7 mouse cellular contexts compared by ENCODE assay signal in the genomic region with DNA sequence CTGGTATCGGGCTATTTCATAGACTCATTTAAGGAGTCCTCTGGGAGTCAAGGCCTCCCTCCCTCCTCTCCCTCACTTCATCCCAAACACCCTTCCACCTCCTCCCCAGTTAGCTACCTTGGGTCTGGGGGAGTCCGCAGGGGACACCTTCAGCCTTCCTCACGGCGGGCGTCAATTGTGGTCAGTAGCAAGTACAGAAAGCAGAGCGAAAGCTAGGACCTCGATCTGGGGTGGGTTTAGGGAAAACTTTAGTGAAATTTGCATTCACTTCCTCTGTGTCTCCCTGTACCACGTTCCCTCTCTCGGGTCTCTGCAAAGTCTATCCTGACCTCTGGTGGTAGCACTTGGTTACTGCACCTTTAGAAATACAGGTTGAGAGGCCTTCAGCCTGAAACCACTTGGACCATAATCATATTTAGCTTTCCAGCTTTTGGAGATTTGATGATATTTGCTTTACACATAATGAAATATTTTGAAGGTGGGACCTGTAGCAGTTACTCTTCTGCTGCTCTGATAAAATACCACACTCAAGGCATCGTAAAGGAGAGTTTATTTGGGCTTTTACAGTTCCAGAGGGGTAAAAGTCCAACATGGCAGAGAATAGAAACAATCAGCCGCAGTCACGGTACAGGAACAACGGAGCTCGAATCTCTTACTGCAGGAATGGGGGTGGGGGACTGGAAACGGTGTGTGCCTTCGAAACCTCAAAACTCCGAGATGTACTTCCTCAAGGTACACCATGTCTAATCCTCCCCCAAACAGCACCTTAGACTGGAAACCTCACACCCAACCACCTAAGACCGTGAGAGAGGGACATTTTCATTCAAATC. TPM values are rescaled to one million over a fixed set of nuclear protein-coding genes. Genes with fewer than 3 reads are reported as not detected.
DNase-seq lines count a peak whose midpoint lies in the region; ATAC-seq lines count a peak whose summit lies in the region.

No protein-coding gene starts in this region.

- H3K9ac ChIP-seq in hindbrain, embryonic 15.5 days = no peak overlapping the region

- no peaks in the 10 kb centered on the region for H3K27me3 ChIP-seq in hindbrain, embryonic 15.5 days
- no peaks in the 10 kb centered on the region for H3K27me3 ChIP-seq in megakaryocyte, embryonic 14.5 days (replicated peaks)

- H3K27ac ChIP-seq in hindbrain, embryonic 15.5 days (replicated peaks) = no peak overlapping the region

- no peaks in the 10 kb centered on the region for H3K9me3 ChIP-seq in hindbrain, embryonic 15.5 days
- peaks cover 12% of the 10 kb centered on the region for H3K9me3 ChIP-seq in megakaryocyte, embryonic 14.5 days

- DNase-seq in WW6 (ENCODE audit: low read depth, low spot score) = peak; percentile 46
- DNase-seq in cerebellum, adult 9-10 months = peak; percentile 63
- DNase-seq in left cerebral cortex, adult 18-20 months (ENCODE audit: low spot score in 2 of 2) = peak; percentile 67 to 84
- DNase-seq in right cerebral cortex, postnatal 4 days = peak; percentile 62

- no peak overlapping the region for H3K4me3 ChIP-seq in hindbrain, embryonic 15.5 days
- peak overlapping the region; percentile 92 for H3K4me3 ChIP-seq in megakaryocyte, embryonic 14.5 days (replicated peaks)

- H3K4me2 ChIP-seq in hindbrain, embryonic 15.5 days = peak overlapping the region; percentile 50

- peaks cover 3% of the 10 kb centered on the region for H3K4me1 ChIP-seq in hindbrain, embryonic 15.5 days (replicated peaks)
- peaks cover 49% of the 10 kb centered on the region for H3K4me1 ChIP-seq in megakaryocyte, embryonic 14.5 days

- peak; percentile 90 for ATAC-seq in frontal cortex, adult (ENCODE audit: low TSS enrichment)
- ATAC-seq in hindbrain, embryonic 15.5 days (ENCODE audit: low FRiP score, low read depth) = peak; percentile 73

- 43% methylated on average over 18 of the region's 18 CpGs for WGBS in hindbrain, embryonic 15.5 days

- no peaks in the 10 kb centered on the region for H3K36me3 ChIP-seq in hindbrain, embryonic 15.5 days
- H3K36me3 ChIP-seq in megakaryocyte, embryonic 14.5 days (replicated peaks; ENCODE audit: low read length) = peaks cover 22% of the 10 kb centered on the region

RNA-seq across cellular contexts. Expression of gene A630001G21Rik, which starts 41.9 kb away (rescaled TPM):
- 0.61 and 0.79 TPM in 2 replicates for polyA plus RNA-seq in hindbrain, embryonic 15.5 days (2015; fragmentation: Nextera tagmentation; extraction: Ambion mirVana)
- under 1 TPM; 0.19 to 0.63 TPM for total RNA-seq in left cerebral cortex, adult 18-20 months (2021)
- 5.2 TPM in 1 of 2 replicates, not detected in the other for polyA plus RNA-seq in megakaryocyte, embryonic 14.5 days (2012; ENCODE audit: insufficient read depth, low replicate concordance)

RNA-seq across cellular contexts. Expression of gene Cab39, which starts 56.7 kb away (rescaled TPM):
- 46.4 and 50.0 TPM in 2 replicates for polyA plus RNA-seq in hindbrain, embryonic 15.5 days (2015; fragmentation: Nextera tagmentation; extraction: Ambion mirVana)
- total RNA-seq in left cerebral cortex, adult 18-20 months (2021) = 100 to 1,000 TPM; 170 to 175 TPM
- polyA plus RNA-seq in megakaryocyte, embryonic 14.5 days (2012; ENCODE audit: insufficient read depth, low replicate concordance) = 9.3 and 12.9 TPM in 2 replicates
